Mouse (Mus musculus) forebrain, embryonic 11.5 days (tissue): ENCODE data around the gene Acp7. TPM values are rescaled to one million over a fixed set of nuclear protein-coding genes. Genes with fewer than 3 reads are reported as not detected.

Experiments used
- ATAC-seq: fragments of 200-750 bp; cut with Nextera tagmentation; replicated peaks from 2 replicates; pipeline ENCODE4 v1.8.0; 2017; ENCODE audit warnings: moderate TSS enrichment; ENCODE audit not compliant: low FRiP score
- DNase-seq: peaks from one replicate; pipeline ENCODE4 v3.0.0-alpha.2; 2017; ENCODE audit warnings: low spot score
- H3K27ac ChIP-seq: fragments of 300-500 bp; sonication (generic); 2 replicates; pipeline ENCODE4 v1.5.1; 2014; ENCODE audit warnings: low read depth, low read length
- H3K27me3 ChIP-seq: fragments of 300-500 bp; sonication (generic); 2 replicates; pipeline ENCODE4 v1.6.1; 2014; ENCODE audit warnings: mild to moderate bottlenecking, low read length, mixed read lengths; ENCODE audit not compliant: control insufficient read depth, insufficient read depth
- H3K36me3 ChIP-seq: fragments of 300-500 bp; sonication (generic); 2 replicates; pipeline ENCODE4 v1.6.1; 2014; ENCODE audit warnings: mild to moderate bottlenecking, low read length, moderate library complexity, mixed read lengths; ENCODE audit not compliant: control insufficient read depth, insufficient read depth
- H3K4me1 ChIP-seq: fragments of 300-500 bp; sonication (generic); replicated peaks from 2 replicates; pipeline ENCODE4 v1.6.1; 2014; ENCODE audit warnings: low read length, mixed read lengths; ENCODE audit not compliant: control insufficient read depth, insufficient read depth
- H3K4me2 ChIP-seq: fragments of 300-500 bp; sonication (generic); 2 replicates; pipeline ENCODE4 v1.6.1; 2014; ENCODE audit warnings: low read depth, mild to moderate bottlenecking, low read length, moderate library complexity, mixed read lengths; ENCODE audit not compliant: severe bottlenecking
- H3K4me3 ChIP-seq: fragments of 300-500 bp; sonication (generic); 2 replicates; pipeline ENCODE4 v1.5.1; 2014; ENCODE audit warnings: low read depth, low read length
- H3K9ac ChIP-seq: fragments of 300-500 bp; sonication (generic); 2 replicates; pipeline ENCODE4 v1.6.1; 2014; ENCODE audit warnings: low read length
- H3K9me3 ChIP-seq: fragments of 300-500 bp; sonication (generic); 2 replicates; pipeline ENCODE4 v1.6.1; 2016; ENCODE audit warnings: low read length, mixed read lengths; ENCODE audit not compliant: control insufficient read depth
- WGBS: fragments of 180-500 bp; shearing (Covaris S2); extraction: QIAGEN DNeasy Blood & Tissue Kit; methylation state at CpG from one replicate; pipeline ENCODE4 v1.1.7; 2014; 5-methylcytosine and 5-hydroxymethylcytosine counted together
- polyA plus RNA-seq: library from polyadenylated mRNA; unstranded; fragments of >200 nt; fragmentation: Nextera tagmentation; extraction: Ambion mirVana; gene quantifications from 2 replicates; pipeline ENCODE4 v1.2.1, GENCODE M21; 2014

Acp7 gene
- polyA plus RNA-seq, 1 experiment from 2014 or later = not detected

GRCm38 (mm10) chr7:28597642-28598446 lies 33.3 kb downstream of the Acp7 start, which contains the start of the genes Samd4b and Pak4:
Gene Samd4b (minus strand): TSS chr7:28598144.
Gene Pak4 (minus strand): TSS chr7:28598185.
- WGBS = under 1% methylated on average over 55 of the region's 66 CpGs
- peaks cover 8% of the 10 kb centered on the region for H3K4me1 ChIP-seq
- peak within 1 kb of the TSS; percentile 83 for H3K27ac ChIP-seq
- no peaks in the 10 kb centered on the region for H3K9me3 ChIP-seq
- DNase-seq (peak; percentile 100), ATAC-seq (peak; percentile 96)
- peak within 1 kb of the TSS; percentile 86 for H3K4me2 ChIP-seq
- peak within 1 kb of the TSS; percentile 68 for H3K4me3 ChIP-seq
- no peaks in the 10 kb centered on the region for H3K36me3 ChIP-seq
- H3K27me3 ChIP-seq = no peaks in the 10 kb centered on the region
- H3K9ac ChIP-seq = peak within 1 kb of the TSS; percentile 80

- Histone ChIP-seq H3K4me1 (peaks cover 8% of the 10 kb centered on the region), H3K36me3 (no peaks in the 10 kb centered on the region), H3K27me3 (no peaks in the 10 kb centered on the region), H3K27ac (no peak overlapping the region; the same call in 1 of the 2 replicates), H3K9ac (peak overlapping the region; percentile 80), H3K4me2 (peak overlapping the region; percentile 86), H3K4me3 (peak overlapping the region; percentile 68), H3K9me3 (no peaks in the 10 kb centered on the region)
- 23% methylated on average over 9 of the region's 9 CpGs for WGBS
- DNase-seq (no peak), ATAC-seq (peak; percentile 9; the same call in 1 of the 2 replicates)
Observed at GRCm38 (mm10) chr7:28597277-28597570, 33.9 kb downstream of the Acp7 start.

DNA sequence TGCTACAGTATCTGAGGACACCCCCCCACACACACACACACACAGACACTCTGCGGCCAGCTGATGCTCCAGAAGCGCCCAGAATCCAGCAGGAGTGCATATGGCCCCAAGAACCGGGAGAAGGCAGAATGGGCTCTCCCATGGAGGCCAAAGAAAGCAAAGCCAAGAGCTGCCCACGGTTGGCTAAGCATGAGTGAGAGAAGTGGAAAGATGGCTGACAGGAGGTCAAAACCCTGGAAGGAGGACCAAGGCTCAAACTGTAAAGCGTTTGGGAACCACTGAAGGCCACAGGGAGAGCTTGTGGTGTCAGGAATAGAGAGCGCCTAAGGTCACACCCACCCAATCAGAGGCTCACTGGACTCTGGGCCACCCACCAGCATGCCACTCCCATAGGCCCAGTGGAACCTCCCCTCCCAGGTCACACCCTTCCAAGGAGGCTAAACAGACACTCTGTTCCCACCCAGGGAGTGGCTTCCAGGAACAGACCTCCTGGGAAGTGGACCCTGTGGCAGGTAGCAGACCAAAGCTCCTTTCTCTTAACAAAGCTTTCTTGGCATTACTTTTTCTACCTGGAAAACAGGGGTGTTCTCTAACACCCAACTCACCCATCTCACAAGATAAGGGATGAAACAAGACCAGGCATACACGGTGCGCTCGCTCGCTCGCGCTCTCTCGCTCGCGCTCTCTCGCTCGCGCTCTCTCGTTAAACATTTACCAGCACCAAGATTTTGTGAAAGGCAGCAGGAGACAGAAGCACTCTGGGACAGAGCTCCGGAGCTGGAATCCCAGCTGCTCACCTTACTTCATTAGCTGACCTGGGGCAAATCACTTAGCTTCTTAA lies 34.5 kb downstream of the Acp7 start:
- Histone ChIP-seq H3K4me3 (peak overlapping the region; percentile 68), H3K36me3 (no peaks in the 10 kb centered on the region), H3K9me3 (no peaks in the 10 kb centered on the region), H3K4me1 (peaks cover 8% of the 10 kb centered on the region), H3K27ac (no peak overlapping the region; the same call in 1 of the 2 replicates), H3K9ac (peak overlapping the region; percentile 80), H3K4me2 (peak overlapping the region; percentile 86), H3K27me3 (no peaks in the 10 kb centered on the region)
- WGBS = 50% methylated on average over 20 of the region's 20 CpGs
- no peak for DNase-seq
- ATAC-seq = 0 out of 2 replicates have a peak, but pooled peaks have one; percentile 35

GRCm38 (mm10) chr7:28595751-28596435 lies 35.2 kb downstream of the Acp7 start:
- no peaks in the 10 kb centered on the region for H3K27me3 ChIP-seq
- no peaks in the 10 kb centered on the region for H3K36me3 ChIP-seq
- no peaks in the 10 kb centered on the region for H3K9me3 ChIP-seq
- no peak overlapping the region for H3K27ac ChIP-seq
- ATAC-seq = no peak
- no peak overlapping the region for H3K9ac ChIP-seq
- WGBS = 87% methylated on average over 8 of the region's 8 CpGs
- H3K4me1 ChIP-seq = peaks cover 8% of the 10 kb centered on the region
- H3K4me2 ChIP-seq = no peak overlapping the region
- H3K4me3 ChIP-seq = no peak overlapping the region
- DNase-seq = no peak

GRCm38 (mm10) chr7:28593206-28594111 lies 37.7 kb downstream of the Acp7 start:
- Histone ChIP-seq H3K36me3 (no peaks in the 10 kb centered on the region), H3K4me1 (peaks cover 8% of the 10 kb centered on the region), H3K4me3 (no peak overlapping the region), H3K9me3 (no peaks in the 10 kb centered on the region), H3K9ac (no peak overlapping the region), H3K4me2 (no peak overlapping the region), H3K27ac (no peak overlapping the region), H3K27me3 (no peaks in the 10 kb centered on the region)
- DNase-seq = no peak
- ATAC-seq = no peak
- WGBS = 73% methylated on average over 14 of the region's 14 CpGs

- Histone ChIP-seq H3K4me3 (no peak overlapping the region), H3K27me3 (no peaks in the 10 kb centered on the region), H3K36me3 (no peaks in the 10 kb centered on the region), H3K9ac (no peak overlapping the region), H3K27ac (no peak overlapping the region), H3K4me2 (no peak overlapping the region), H3K9me3 (no peaks in the 10 kb centered on the region), H3K4me1 (peaks cover 9% of the 10 kb centered on the region)
- DNase-seq (no peak), ATAC-seq (no peak)
- WGBS = 67% methylated on average over 1 of the region's 1 CpGs
Observed at GRCm38 (mm10) chr7:28591862-28592261, 39.3 kb downstream of the Acp7 start.

GRCm38 (mm10) chr7:28587644-28588043 lies 43.5 kb downstream of the Acp7 start:
- H3K27ac ChIP-seq = no peak overlapping the region
- DNase-seq (no peak), ATAC-seq (no peak)
- H3K9ac ChIP-seq = 0 out of 2 replicates have a peak overlapping the region, but pooled peaks have one; percentile 14
- H3K36me3 ChIP-seq = no peaks in the 10 kb centered on the region
- H3K9me3 ChIP-seq = no peaks in the 10 kb centered on the region
- H3K4me1 ChIP-seq = 0 out of 2 replicates have a peak, but pooled peaks cover 5% of the 10 kb centered on the region
- no peak overlapping the region for H3K4me3 ChIP-seq
- H3K27me3 ChIP-seq = no peaks in the 10 kb centered on the region
- no peak overlapping the region for H3K4me2 ChIP-seq
